Mouse (Mus musculus) telencephalon, adult 2 months (tissue): ENCODE measurements at regions not wholly inside any gene's neighbourhood (a gene's known extent, or its start where the extent isn't known, plus 50 kb on each side); places are given as distances from the start of the nearest gene placed in this dataset.
A peak's percentile ranks its signal among the peaks of the same experiment; 100 is the strongest.

Experiments used
- DNase-seq: peaks from one replicate; pipeline ENCODE4 v3.0.0-alpha.2; 2011; ENCODE audit warnings: low read depth, low spot score

DNA sequence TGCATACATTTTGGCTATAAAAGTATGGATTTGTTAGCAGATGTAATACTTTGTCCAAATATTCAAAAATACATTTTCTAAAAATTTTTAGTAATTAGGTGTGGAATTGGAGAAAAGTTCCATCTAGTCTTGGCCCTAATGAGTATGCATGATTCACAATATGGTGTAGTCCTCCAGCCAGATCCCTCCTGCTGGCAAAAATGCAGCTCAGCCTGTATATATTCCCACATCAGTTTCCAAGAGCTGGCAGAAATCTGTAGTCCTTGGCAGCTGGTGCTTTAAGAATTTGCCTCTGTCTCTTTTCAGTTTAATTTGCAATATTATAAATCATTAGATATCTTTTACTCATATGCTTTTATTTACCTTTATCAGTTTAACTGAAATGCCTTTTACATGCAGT, 1358.3 kb downstream of the Lrfn5 start:
- DNase-seq: peak; percentile 3

DNA sequence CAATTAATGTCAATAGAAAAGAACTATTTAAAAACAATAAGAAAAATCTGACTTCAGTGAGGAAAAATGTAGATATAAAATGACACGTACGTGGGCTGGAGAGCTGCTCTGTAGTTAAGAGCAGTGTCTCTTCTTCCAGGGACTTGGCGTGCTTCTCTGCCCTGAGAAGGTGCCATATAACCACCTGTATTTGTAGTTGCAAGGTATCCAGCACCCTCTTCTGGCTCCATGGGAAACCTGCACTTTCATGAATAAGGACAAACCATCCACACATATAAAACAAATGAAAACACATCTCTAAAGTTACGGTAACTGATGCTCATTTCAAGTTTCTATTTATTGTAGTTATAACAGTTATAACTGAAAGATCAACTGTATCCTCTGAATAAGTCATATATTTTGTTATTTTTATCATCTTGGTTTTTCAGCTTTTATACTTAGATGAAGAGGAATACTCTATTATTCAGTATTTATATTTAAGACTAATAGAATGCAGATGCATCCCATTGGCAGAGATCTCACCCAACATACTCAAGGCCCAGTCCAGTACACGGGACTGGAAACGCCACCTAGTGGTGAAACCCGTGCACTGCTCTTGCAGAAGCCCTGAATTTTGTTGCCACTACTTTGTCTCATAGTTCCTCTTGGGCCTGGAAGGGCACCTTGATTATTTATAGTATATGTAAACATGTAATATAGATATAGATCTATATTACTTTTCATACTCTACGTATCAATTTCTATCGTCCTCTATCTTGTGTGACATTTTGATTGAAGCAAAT, 1370.1 kb downstream of the Lrfn5 start:
- no peak for DNase-seq
